ENCODE assay signal across 12 mouse cellular contexts in genomic region chr6:40102863-40103262, GRCm38 (mm10).
DNase-seq lines count a peak whose midpoint lies in the region; ATAC-seq lines count a peak whose summit lies in the region.
"Had no signal": no experiment of that assay in that cellular context is flagged by ENCODE, and none has a peak within 500 bp of the region (broad histone marks: within the 10 kb centered on the region; RNA-seq: fewer than 3 reads in every experiment).

No protein-coding gene starts in this region.

- H3K36me3 ChIP-seq in hindbrain, embryonic 15.5 days = no peaks in the 10 kb centered on the region
- no peaks in the 10 kb centered on the region for H3K36me3 ChIP-seq in heart, embryonic 10.5 days
- H3K36me3 ChIP-seq: heart, embryonic 12.5 days had no signal

- H3K4me1 ChIP-seq in hindbrain, embryonic 15.5 days (replicated peaks) = peaks cover 26% of the 10 kb centered on the region
- H3K4me1 ChIP-seq in heart, embryonic 10.5 days = peaks cover 9% of the 10 kb centered on the region; the same call in 1 of the 2 replicates

- H3K9ac ChIP-seq in hindbrain, embryonic 15.5 days = no peak overlapping the region
- H3K9ac ChIP-seq: heart, embryonic 12.5 days had no signal

- ATAC-seq in cerebellum, adult (ENCODE audit: insufficient number of reproducible peaks, low FRiP score, low TSS enrichment) = peak; percentile 87
- no peak for ATAC-seq in hindbrain, embryonic 15.5 days (ENCODE audit: low FRiP score, low read depth)

- no peaks in the 10 kb centered on the region for H3K27me3 ChIP-seq in hindbrain, embryonic 15.5 days
- no peaks in the 10 kb centered on the region for H3K27me3 ChIP-seq in heart, embryonic 10.5 days (ENCODE audit: insufficient read depth, poor library complexity, severe bottlenecking)
- H3K27me3 ChIP-seq: heart, embryonic 12.5 days had no signal

- H3K27ac ChIP-seq in hindbrain, embryonic 15.5 days (replicated peaks) = peak overlapping the region; percentile 67
- no peak overlapping the region for H3K27ac ChIP-seq in heart, embryonic 10.5 days
- H3K27ac ChIP-seq: kidney, postnatal 0 days; macrophage had no signal

- no peaks in the 10 kb centered on the region for H3K9me3 ChIP-seq in hindbrain, embryonic 15.5 days
- H3K9me3 ChIP-seq in heart, embryonic 10.5 days = no peaks in the 10 kb centered on the region
- H3K9me3 ChIP-seq: heart, embryonic 12.5 days had no signal

- no peak for DNase-seq in cerebellum, postnatal 4 days (ENCODE audit: low spot score in 2 of 2)
- DNase-seq in brain, adult 2 months (ENCODE audit: low read depth, low spot score) = peak; percentile 91
- peak; percentile 51 to 71 for DNase-seq in cerebellum, postnatal 25 days
- DNase-seq in heart, embryonic 10.5 days (ENCODE audit: low spot score) = no peak
- DNase-seq in thymus, postnatal 25 days = no peak
- DNase-seq in heart, adult 18-20 months = no peak
- DNase-seq: gastrocnemius, postnatal 10 days had no signal

- WGBS in hindbrain, embryonic 15.5 days = 24% methylated on average over 4 of the region's 4 CpGs
- WGBS in heart, embryonic 10.5 days = 57% methylated on average over 4 of the region's 4 CpGs

- no peak overlapping the region for H3K4me3 ChIP-seq in hindbrain, embryonic 15.5 days
- no peak overlapping the region for H3K4me3 ChIP-seq in heart, embryonic 10.5 days
- H3K4me3 ChIP-seq: heart, embryonic 12.5 days had no signal

- H3K4me2 ChIP-seq in hindbrain, embryonic 15.5 days = no peak overlapping the region
- H3K4me2 ChIP-seq: heart, embryonic 12.5 days had no signal

Comparison
In these comparisons a context has a peak if more than half of its experiments do, and no peak if none do; other contexts are left out.
1. DNase-seq: peak in brain, adult 2 months (single experiment) and cerebellum, postnatal 25 days (2 of 2); none in cerebellum, postnatal 4 days (0 of 2), heart, embryonic 10.5 days (single experiment), thymus, postnatal 25 days (single experiment) and heart, adult 18-20 months (0 of 2).